Mouse (Mus musculus) cerebellum, adult 11-12 months (tissue): ENCODE results near the gene Glis1.
"Not testable (repeated sequence)": the region's sequence is repeated elsewhere in the genome, so short reads cannot be mapped to it uniquely, and the experiment has no call there.

Source experiments
- DNase-seq: peaks from one replicate; pipeline ENCODE4 v3.0.0; 2022

Glis1 gene

GRCm38 (mm10) chr4:107589046-107589445 is 154.7 kb downstream of the Glis1 start:
- DNase-seq, result no peak

GRCm38 (mm10) chr4:107590805-107591534 is 156.6 kb downstream of the Glis1 start:
- no peak for DNase-seq

- no peak for DNase-seq
Observed at GRCm38 (mm10) chr4:107593426-107593825, 159.0 kb downstream of the Glis1 start.

- no peak for DNase-seq
Observed at GRCm38 (mm10) chr4:107597226-107597897, 163.0 kb downstream of the Glis1 start.

- no peak for DNase-seq
Observed at GRCm38 (mm10) chr4:107597898-107598580, 163.6 kb downstream of the Glis1 start.

- DNase-seq, result not testable (repeated sequence)
Observed at GRCm38 (mm10) chr4:107598581-107598958, 164.2 kb downstream of the Glis1 start.

GRCm38 (mm10) chr4:107602284-107602683 is 167.9 kb downstream of the Glis1 start:
- DNase-seq, result no peak

GRCm38 (mm10) chr4:107602787-107603186 is 168.4 kb downstream of the Glis1 start:
- no peak for DNase-seq

- DNase-seq, result no peak
Observed at GRCm38 (mm10) chr4:107603208-107603607, 168.8 kb downstream of the Glis1 start.

- DNase-seq, result no peak
Observed at GRCm38 (mm10) chr4:107605964-107606602, 171.7 kb downstream of the Glis1 start.

- no peak for DNase-seq
Observed at GRCm38 (mm10) chr4:107609775-107610174, 175.4 kb downstream of the Glis1 start.

GRCm38 (mm10) chr4:107611888-107612650 is 177.7 kb downstream of the Glis1 start:
- no peak for DNase-seq

GRCm38 (mm10) chr4:107617596-107618230 is 183.3 kb downstream of the Glis1 start:
- no peak for DNase-seq

GRCm38 (mm10) chr4:107619487-107619886 is 185.1 kb downstream of the Glis1 start:
- DNase-seq, result no peak

GRCm38 (mm10) chr4:107621366-107621765 is 187.0 kb downstream of the Glis1 start:
- DNase-seq, result no peak

GRCm38 (mm10) chr4:107622296-107622695 is 187.9 kb downstream of the Glis1 start:
- no peak for DNase-seq

GRCm38 (mm10) chr4:107623916-107624315 is 189.5 kb downstream of the Glis1 start:
- DNase-seq, result no peak

- no peak for DNase-seq
Observed at GRCm38 (mm10) chr4:107624951-107625350, 190.6 kb downstream of the Glis1 start.

GRCm38 (mm10) chr4:107628226-107628625 is 193.8 kb downstream of the Glis1 start:
- peak; percentile 76 for DNase-seq

- no peak for DNase-seq
Observed at GRCm38 (mm10) chr4:107628921-107629411, 194.6 kb downstream of the Glis1 start.

- DNase-seq, result peak; percentile 33
Observed at GRCm38 (mm10) chr4:107634631-107635030, 200.2 kb downstream of the Glis1 start.

- DNase-seq, result no peak
Observed at GRCm38 (mm10) chr4:107636099-107636498, 201.7 kb downstream of the Glis1 start.
